In the genomic region with DNA sequence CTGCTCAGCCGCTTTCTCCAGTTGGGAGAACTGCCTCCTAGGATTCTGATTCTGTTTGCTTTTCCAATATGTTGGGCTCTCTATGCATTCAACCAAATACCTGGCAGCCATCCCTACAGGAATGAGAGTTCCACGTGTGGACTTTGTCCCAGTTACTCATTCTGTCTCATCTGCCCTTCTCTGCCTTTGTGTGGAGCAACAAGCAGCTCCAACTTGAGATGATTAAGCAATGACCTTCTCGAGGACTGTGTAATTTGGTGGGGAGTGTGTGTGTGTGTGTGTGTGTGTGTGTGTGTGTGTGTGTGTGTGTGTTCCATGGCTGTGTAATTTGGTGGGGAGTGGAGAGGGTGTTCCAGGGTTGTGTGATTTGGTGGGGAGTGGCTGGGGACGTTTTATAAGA, we compare ENCODE assay signal across 23 mouse cellular contexts. TPM values are rescaled to one million over a fixed set of nuclear protein-coding genes. Genes with fewer than 3 reads are reported as not detected.
DNase-seq lines count a peak whose midpoint lies in the region; ATAC-seq lines count a peak whose summit lies in the region.
"Had no signal": no experiment of that assay in that cellular context is flagged by ENCODE, and none has a peak within 500 bp of the region (broad histone marks: within the 10 kb centered on the region; RNA-seq: fewer than 3 reads in every experiment).

No protein-coding gene starts in this region.

- WGBS in kidney, embryonic 16.5 days = 63% methylated on average over 4 of the region's 4 CpGs

- no peaks in the 10 kb centered on the region for H3K4me1 ChIP-seq in kidney, embryonic 16.5 days (ENCODE audit: insufficient read depth, low read length)
- H3K4me1 ChIP-seq: liver, embryonic 15.5 days had no signal

- DNase-seq in adrenal gland, adult 2 months = peak; percentile 63
- DNase-seq in adrenal gland, adult 18-20 months (ENCODE audit: low spot score in 2 of 2) = no peak
- DNase-seq in kidney, adult 9 months = peak; percentile 38
- DNase-seq in NIH3T3 (ENCODE audit: low read depth) = peak; percentile 43
- peak; percentile 19 for DNase-seq in adrenal gland, postnatal 25 days
- no peak for DNase-seq in gastrocnemius, postnatal 4 days (ENCODE audit: low spot score in 2 of 2)
- DNase-seq in layer of hippocampus, postnatal 14 days (ENCODE audit: low spot score in 2 of 2) = no peak
- DNase-seq: cerebellum, adult 18-20 months; cerebellum, postnatal 25 days; gastrocnemius, postnatal 36 days; heart, postnatal 36 days; thymus, adult 2 months; thymus, postnatal 4 days had no signal

- no peak overlapping the region for H3K27ac ChIP-seq in kidney, embryonic 16.5 days (ENCODE audit: low read length)
- H3K27ac ChIP-seq: embryonic facial prominence, embryonic 12.5 days; forebrain, embryonic 12.5 days; heart, embryonic 15.5 days; hindbrain, embryonic 13.5 days; layer of hippocampus, adult 2 months; limb, embryonic 13.5 days; liver, embryonic 15.5 days; midbrain, embryonic 12.5 days had no signal

- H3K27me3 ChIP-seq in kidney, embryonic 16.5 days (ENCODE audit: insufficient read depth, low read length) = no peaks in the 10 kb centered on the region
- H3K27me3 ChIP-seq: embryonic facial prominence, embryonic 12.5 days; forebrain, embryonic 12.5 days; heart, embryonic 15.5 days; midbrain, embryonic 12.5 days had no signal

- H3K4me2 ChIP-seq in kidney, embryonic 16.5 days (replicated peaks; ENCODE audit: low read depth, low read length) = no peak overlapping the region
- H3K4me2 ChIP-seq: embryonic facial prominence, embryonic 12.5 days; forebrain, embryonic 12.5 days; heart, embryonic 15.5 days; hindbrain, embryonic 13.5 days; limb, embryonic 13.5 days; liver, embryonic 15.5 days; midbrain, embryonic 12.5 days had no signal

- H3K9ac ChIP-seq in kidney, embryonic 16.5 days (replicated peaks; ENCODE audit: low read length) = no peak overlapping the region
- H3K9ac ChIP-seq: embryonic facial prominence, embryonic 12.5 days; forebrain, embryonic 12.5 days; heart, embryonic 15.5 days; hindbrain, embryonic 13.5 days; limb, embryonic 13.5 days; liver, embryonic 15.5 days; midbrain, embryonic 12.5 days had no signal

- ATAC-seq in kidney, embryonic 16.5 days (ENCODE audit: low FRiP score, low TSS enrichment) = no peak

- H3K9me3 ChIP-seq in kidney, embryonic 16.5 days (ENCODE audit: low read length) = no peaks in the 10 kb centered on the region
- H3K9me3 ChIP-seq: embryonic facial prominence, embryonic 12.5 days; forebrain, embryonic 12.5 days; heart, embryonic 15.5 days; hindbrain, embryonic 13.5 days; limb, embryonic 13.5 days; liver, embryonic 15.5 days; midbrain, embryonic 12.5 days had no signal

- H3K36me3 ChIP-seq in kidney, embryonic 16.5 days (ENCODE audit: insufficient read depth, low read length) = no peaks in the 10 kb centered on the region
- H3K36me3 ChIP-seq: embryonic facial prominence, embryonic 12.5 days; forebrain, embryonic 12.5 days; heart, embryonic 15.5 days; hindbrain, embryonic 13.5 days; limb, embryonic 13.5 days; liver, embryonic 15.5 days; midbrain, embryonic 12.5 days had no signal

- no peak overlapping the region for H3K4me3 ChIP-seq in kidney, embryonic 16.5 days (ENCODE audit: low read length)
- H3K4me3 ChIP-seq: embryonic facial prominence, embryonic 12.5 days; forebrain, embryonic 12.5 days; heart, embryonic 15.5 days; hindbrain, embryonic 13.5 days; layer of hippocampus, adult 2 months; limb, embryonic 13.5 days; liver, embryonic 15.5 days; midbrain, embryonic 12.5 days had no signal

RNA-seq across cellular contexts. Expression of a gene that starts 45.0 kb away (rescaled TPM):
- total RNA-seq in adrenal gland, adult 2 months (2021) = 10 to 100 TPM; 18.3 to 30.5 TPM
- polyA plus RNA-seq in adrenal gland, adult 2 months (2012; rRNA removed) = 0.54 and 0.91 TPM in 2 replicates
- total RNA-seq in adrenal gland, adult 18-20 months (2021) = 10 to 100 TPM; 30.2 to 46.8 TPM
- polyA plus RNA-seq in kidney, embryonic 16.5 days (2015; fragmentation: Nextera tagmentation; extraction: Ambion mirVana) = 3.2 and 3.4 TPM in 2 replicates
- 18.6 and 22.4 TPM in 2 replicates for total RNA-seq in adrenal gland, postnatal 25 days (2021)
- total RNA-seq in gastrocnemius, postnatal 4 days (2021) = 1 to 10 TPM; 3.1 to 4.0 TPM
- 1 to 10 TPM; 3.8 to 6.9 TPM for total RNA-seq in layer of hippocampus, postnatal 14 days (2021)
- polyA plus RNA-seq: small intestine, adult 2 months had no signal

Comparison
In these comparisons a context has a peak if more than half of its experiments do, and no peak if none do; other contexts are left out.
1. DNase-seq: peak in adrenal gland, adult 2 months (single experiment), kidney, adult 9 months (single experiment), NIH3T3 (single experiment) and adrenal gland, postnatal 25 days (single experiment); none in adrenal gland, adult 18-20 months (0 of 2), gastrocnemius, postnatal 4 days (0 of 2) and layer of hippocampus, postnatal 14 days (0 of 2).